Mouse (Mus musculus): Measurements from ENCODE around the gene Dip2b. TPM values are rescaled to one million over a fixed set of nuclear protein-coding genes. Genes with fewer than 3 reads are reported as not detected.

The Dip2b gene
- total RNA-seq, 4 experiments from 2014 or later: 16.5 to 22.5 (median 20.2) TPM

GRCm38 (mm10) chr15:100052726-100053125 is 14.3 kb downstream of the Dip2b start:
- DNase-seq: no peak

- DNase-seq: no peak
Measured at GRCm38 (mm10) chr15:100056397-100056908, 18.0 kb downstream of the Dip2b start.

GRCm38 (mm10) chr15:100057698-100058097 is 19.2 kb downstream of the Dip2b start:
- DNase-seq: no peak

- DNase-seq: no peak
Measured at GRCm38 (mm10) chr15:100058143-100058542, 19.7 kb downstream of the Dip2b start.

- DNase-seq: no peak
Measured at GRCm38 (mm10) chr15:100058912-100059311, 20.4 kb downstream of the Dip2b start.

GRCm38 (mm10) chr15:100059626-100060311 is 21.3 kb downstream of the Dip2b start:
- no peak for DNase-seq

- DNase-seq: no peak
Measured at GRCm38 (mm10) chr15:100060513-100061140, 22.2 kb downstream of the Dip2b start.

- DNase-seq: no peak
Measured at GRCm38 (mm10) chr15:100061377-100061776, 22.9 kb downstream of the Dip2b start.

GRCm38 (mm10) chr15:100063229-100063773 is 24.8 kb downstream of the Dip2b start:
- no peak for DNase-seq

GRCm38 (mm10) chr15:100066702-100067101 is 28.2 kb downstream of the Dip2b start:
- DNase-seq: no peak

- no peak for DNase-seq
Measured at GRCm38 (mm10) chr15:100069101-100069500, 30.6 kb downstream of the Dip2b start.

GRCm38 (mm10) chr15:100070021-100070420 is 31.6 kb downstream of the Dip2b start:
- DNase-seq: no peak

GRCm38 (mm10) chr15:100071819-100072218 is 33.4 kb downstream of the Dip2b start:
- no peak for DNase-seq

GRCm38 (mm10) chr15:100073696-100074453 is 35.4 kb downstream of the Dip2b start:
- no peak for DNase-seq

GRCm38 (mm10) chr15:100074754-100075153 is 36.3 kb downstream of the Dip2b start:
- DNase-seq: no peak

- DNase-seq: no peak
Measured at GRCm38 (mm10) chr15:100076362-100076761, 37.9 kb downstream of the Dip2b start.

- peak; percentile 55 for DNase-seq
Measured at GRCm38 (mm10) chr15:100080833-100081477, 42.5 kb downstream of the Dip2b start.

- no peak for DNase-seq
Measured at GRCm38 (mm10) chr15:100081478-100081998, 43.1 kb downstream of the Dip2b start.

- no peak for DNase-seq
Measured at GRCm38 (mm10) chr15:100082052-100082451, 43.6 kb downstream of the Dip2b start.

- DNase-seq: no peak
Measured at GRCm38 (mm10) chr15:100082733-100083132, 44.3 kb downstream of the Dip2b start.

- no peak for DNase-seq
Measured at GRCm38 (mm10) chr15:100083882-100084281, 45.4 kb downstream of the Dip2b start.

- no peak for DNase-seq
Measured at GRCm38 (mm10) chr15:100084882-100085281, 46.4 kb downstream of the Dip2b start.

Data from adrenal gland, adult 8-10 months (tissue).